Mouse (Mus musculus) gastrocnemius, adult 2 months (tissue): Measurements from ENCODE around the gene Cyp2j12. TPM values are rescaled to one million over a fixed set of nuclear protein-coding genes. Genes with fewer than 3 reads are reported as not detected.
"Not testable (repeated sequence)": the region's sequence is repeated elsewhere in the genome, so short reads cannot be mapped to it uniquely, and the experiment has no call there.

Source experiments
- DNase-seq: peaks from one replicate; pipeline ENCODE4 v3.0.0; 2022
- H3K27ac ChIP-seq: fragments of 200-600 bp; 2 replicates; pipeline ENCODE4 v1.8.1; 2022; ENCODE audit warnings: mild to moderate bottlenecking
- H3K4me3 ChIP-seq: fragments of 200-600 bp; 2 replicates; pipeline ENCODE4 v1.8.1; 2022; ENCODE audit warnings: mild to moderate bottlenecking, moderate library complexity
- CTCF ChIP-seq: fragments of 200-600 bp; IDR thresholded peaks from 2 replicates; pipeline ENCODE4 v1.8.1; 2022; ENCODE audit warnings: antibody characterized with exemption, mild to moderate bottlenecking, moderate library complexity
- intact Hi-C: fragments of 180-260 bp; cut with DNase I; formaldehyde crosslinking; loops from one replicate; pipeline ENCODE4 v1.15.1; 2025
- long read RNA-seq, 2 experiments: library from polyadenylated mRNA; stranded (forward); transcript quantifications; one replicate each; pipeline ENCODE4 v2.0.0; 2021
- total RNA-seq, 2 experiments: library from RNA; stranded (reverse); gene quantifications; 2 replicates each; pipeline ENCODE4 v1.2.3; 2021

Gene Cyp2j12
- total RNA-seq: not detected
- long read RNA-seq, experiment 1, partial matches to known transcripts: 0 of 1 reads
- long read RNA-seq, experiment 1, other reads (novel, unspliced or antisense): 0 of 1 reads
- long read RNA-seq, experiment 2: 0 reads

- TF ChIP-seq CTCF: no peak
- Histone ChIP-seq H3K4me3 (no peak within 1 kb of the TSS), H3K27ac (no peak within 1 kb of the TSS)
- no peak for DNase-seq
- intact Hi-C loops: no loop called here
Observed at GRCm38 (mm10) chr4:96140732-96141467, at the start of gene Cyp2j12. Cyp2j12 (minus strand) TSS chr4:96141152.

- intact Hi-C loops, DNase-seq, H3K4me3 ChIP-seq, H3K27ac ChIP-seq: not testable (repeated sequence)
Observed at GRCm38 (mm10) chr4:96189321-96189720, 48.4 kb upstream of the Cyp2j12 start.

GRCm38 (mm10) chr4:96188671-96189070 is 47.7 kb upstream of the Cyp2j12 start:
- intact Hi-C loops, H3K4me3 ChIP-seq, H3K27ac ChIP-seq, DNase-seq: not testable (repeated sequence)

GRCm38 (mm10) chr4:96188146-96188545 is 47.2 kb upstream of the Cyp2j12 start:
- intact Hi-C loops, DNase-seq, H3K4me3 ChIP-seq, H3K27ac ChIP-seq: not testable (repeated sequence)

- intact Hi-C loops: not testable (repeated sequence)
Observed at GRCm38 (mm10) chr4:96184716-96185115, 43.8 kb upstream of the Cyp2j12 start.

GRCm38 (mm10) chr4:96162839-96163238 is 21.9 kb upstream of the Cyp2j12 start:
- no peak for TF ChIP-seq CTCF
- Histone ChIP-seq H3K27ac (no peak overlapping the region), H3K4me3 (no peak overlapping the region)
- intact Hi-C loops: no loop called here
- no peak for DNase-seq

More at GRCm38 (mm10) chr4:96184716-96185115, 43.8 kb upstream of the Cyp2j12 start:
- DNase-seq, H3K4me3 ChIP-seq, H3K27ac ChIP-seq: not testable (repeated sequence)

GRCm38 (mm10) chr4:96161575-96161974 is 20.6 kb upstream of the Cyp2j12 start:
- Histone ChIP-seq H3K27ac (no peak overlapping the region), H3K4me3 (no peak overlapping the region)
- intact Hi-C loops: no loop called here
- TF ChIP-seq CTCF: no peak
- DNase-seq: no peak

- no peak overlapping the region for H3K27ac ChIP-seq
- intact Hi-C loops: no loop called here
- DNase-seq: no peak
- TF ChIP-seq CTCF: no peak
- no peak overlapping the region for H3K4me3 ChIP-seq
Observed at GRCm38 (mm10) chr4:96139226-96139625, 1.7 kb downstream of the Cyp2j12 start.

GRCm38 (mm10) chr4:96134246-96134645 is 6.7 kb downstream of the Cyp2j12 start:
- no peak for TF ChIP-seq CTCF
- no peak overlapping the region for H3K4me3 ChIP-seq
- DNase-seq: no peak
- intact Hi-C loops: no loop called here
- no peak overlapping the region for H3K27ac ChIP-seq

- intact Hi-C loops: no loop called here
- DNase-seq: no peak
- Histone ChIP-seq H3K4me3 (no peak overlapping the region), H3K27ac (no peak overlapping the region)
- no peak for TF ChIP-seq CTCF
Observed at GRCm38 (mm10) chr4:96096841-96097240, 44.1 kb downstream of the Cyp2j12 start.

- no peak for DNase-seq
- H3K27ac ChIP-seq: no peak overlapping the region
- H3K4me3 ChIP-seq: no peak overlapping the region
- intact Hi-C loops: no loop called here
- TF ChIP-seq CTCF: peak; percentile 9; the same call in 1 of the 2 replicates
Observed at GRCm38 (mm10) chr4:96091869-96092268, 49.1 kb downstream of the Cyp2j12 start.

- H3K4me3 ChIP-seq, DNase-seq, intact Hi-C loops, H3K27ac ChIP-seq: not testable (repeated sequence)
Observed at GRCm38 (mm10) chr4:96089356-96090048, 51.5 kb downstream of the Cyp2j12 start.

GRCm38 (mm10) chr4:96078308-96078707 is 62.6 kb downstream of the Cyp2j12 start:
- Histone ChIP-seq H3K4me3 (no peak overlapping the region), H3K27ac (no peak overlapping the region)
- intact Hi-C loops: no loop called here
- DNase-seq: no peak
- no peak for TF ChIP-seq CTCF
